ENCODE assay signal across 23 mouse cellular contexts in genomic region chr4:44482851-44483250, GRCm38 (mm10).
"Had no signal": no experiment of that assay in that cellular context is flagged by ENCODE, and none has a peak within 500 bp of the region (broad histone marks: within the 10 kb centered on the region; RNA-seq: fewer than 3 reads in every experiment).

No protein-coding gene starts in this region.

- H3K9me3 ChIP-seq: lung, embryonic 15.5 days; neural tube, embryonic 13.5 days; neural tube, embryonic 15.5 days; stomach, embryonic 15.5 days had no signal

- H3K27me3 ChIP-seq: lung, embryonic 15.5 days; megakaryocyte, embryonic 14.5 days; midbrain, embryonic 12.5 days; neural tube, embryonic 15.5 days; stomach, embryonic 15.5 days had no signal

- H3K36me3 ChIP-seq: lung, embryonic 15.5 days; midbrain, embryonic 12.5 days; neural tube, embryonic 13.5 days; neural tube, embryonic 15.5 days; stomach, embryonic 15.5 days had no signal

- DNase-seq: lung, adult 2 months; lung, postnatal 14 days; lung, postnatal 36 days; midbrain, embryonic 14.5 days; retina, postnatal 1 day; right cerebral cortex, adult 18-20 months; right cerebral cortex, postnatal 25 days; right cerebral cortex, postnatal 4 days; spleen, adult 18-20 months; thymus, adult 2 months; thymus, postnatal 25 days; thymus, postnatal 4 days had no signal

- H3K4me2 ChIP-seq: lung, embryonic 15.5 days; midbrain, embryonic 12.5 days; neural tube, embryonic 13.5 days; neural tube, embryonic 15.5 days; stomach, embryonic 15.5 days had no signal

- H3K9ac ChIP-seq: lung, embryonic 15.5 days; midbrain, embryonic 12.5 days; neural tube, embryonic 13.5 days; neural tube, embryonic 15.5 days; stomach, embryonic 15.5 days had no signal

- H3K4me3 ChIP-seq: lung, embryonic 15.5 days; megakaryocyte, embryonic 14.5 days; midbrain, embryonic 12.5 days; myocyte; neural tube, embryonic 13.5 days; neural tube, embryonic 15.5 days; stomach, embryonic 15.5 days had no signal

- H3K27ac ChIP-seq: lung, embryonic 15.5 days; macrophage; midbrain, embryonic 12.5 days; neural tube, embryonic 13.5 days; neural tube, embryonic 15.5 days; stomach, embryonic 15.5 days; stomach, postnatal 0 days had no signal

- H3K4me1 ChIP-seq: lung, embryonic 15.5 days; midbrain, embryonic 12.5 days; stomach, embryonic 15.5 days had no signal

- ATAC-seq: lung, postnatal 0 days; midbrain, embryonic 16.5 days had no signal
